Mouse (Mus musculus) neural tube, embryonic 11.5 days (tissue): ENCODE measurements at regions not wholly inside any gene's neighbourhood (a gene's known extent, or its start where the extent isn't known, plus 50 kb on each side); places are given as distances from the start of the nearest gene placed in this dataset.

Experiments
- ATAC-seq: fragments of 200-750 bp; cut with Nextera tagmentation; 2 replicates; pipeline ENCODE4 v1.8.0; 2017; ENCODE audit warnings: moderate number of reproducible peaks, mild to moderate bottlenecking, moderate TSS enrichment, moderate library complexity; ENCODE audit not compliant: insufficient read depth, low FRiP score, low TSS enrichment
- DNase-seq: peaks from one replicate; pipeline ENCODE4 v3.0.0-alpha.2; 2015; ENCODE audit warnings: low spot score
- H3K27ac ChIP-seq: fragments of 300-500 bp; sonication (generic); 2 replicates; pipeline ENCODE4 v1.5.1; 2014; ENCODE audit warnings: low read depth, mild to moderate bottlenecking, low read length
- H3K27me3 ChIP-seq: fragments of 300-500 bp; sonication (generic); 2 replicates; pipeline ENCODE4 v1.6.1; 2014; ENCODE audit warnings: mild to moderate bottlenecking, low read length, mixed read lengths; ENCODE audit not compliant: control insufficient read depth, insufficient read depth
- H3K36me3 ChIP-seq: fragments of 300-500 bp; sonication (generic); 2 replicates; pipeline ENCODE4 v1.6.1; 2014; ENCODE audit warnings: mild to moderate bottlenecking, low read length, moderate library complexity, mixed read lengths; ENCODE audit not compliant: control insufficient read depth, insufficient read depth
- H3K4me1 ChIP-seq: fragments of 300-500 bp; sonication (generic); 2 replicates; pipeline ENCODE4 v1.6.1; 2014; ENCODE audit warnings: low read length, mixed read lengths; ENCODE audit not compliant: control insufficient read depth, insufficient read depth
- H3K4me2 ChIP-seq: fragments of 300-500 bp; sonication (generic); 2 replicates; pipeline ENCODE4 v1.6.1; 2014; ENCODE audit warnings: low read depth, mild to moderate bottlenecking, moderate library complexity
- H3K4me3 ChIP-seq: fragments of 300-500 bp; sonication (generic); 2 replicates; pipeline ENCODE4 v1.5.1; 2014; ENCODE audit warnings: low read depth, low read length
- H3K9ac ChIP-seq: fragments of 300-500 bp; sonication (generic); 2 replicates; pipeline ENCODE4 v1.6.1; 2014; ENCODE audit warnings: mild to moderate bottlenecking, low read length
- H3K9me3 ChIP-seq: fragments of 300-500 bp; sonication (generic); 2 replicates; pipeline ENCODE4 v1.6.1; 2016; ENCODE audit warnings: low read length; ENCODE audit not compliant: control insufficient read depth
- WGBS: fragments of 180-500 bp; shearing (Covaris S2); extraction: QIAGEN DNeasy Blood & Tissue Kit; methylation state at CpG from one replicate; pipeline ENCODE4 v1.1.7; 2014; 5-methylcytosine and 5-hydroxymethylcytosine counted together

- Histone ChIP-seq H3K27ac (no peak overlapping the region), H3K36me3 (no peaks in the 10 kb centered on the region), H3K27me3 (no peaks in the 10 kb centered on the region), H3K4me1 (no peaks in the 10 kb centered on the region; the same call in 1 of the 2 replicates), H3K9me3 (no peaks in the 10 kb centered on the region), H3K4me3 (no peak overlapping the region), H3K4me2 (no peak overlapping the region), H3K9ac (no peak overlapping the region)
- DNase-seq, result no peak
- 72% methylated on average over 6 of the region's 6 CpGs for WGBS
- no peak for ATAC-seq
Observed at GRCm38 (mm10) chr8:128009393-128010010, 348.9 kb upstream of the Nrp1 start.

GRCm38 (mm10) chr8:128017171-128017570 is 341.2 kb upstream of the Nrp1 start:
- WGBS, result 59% methylated on average over 8 of the region's 8 CpGs
- no peak overlapping the region for H3K27ac ChIP-seq
- no peak overlapping the region for H3K9ac ChIP-seq
- no peak overlapping the region for H3K4me3 ChIP-seq
- ATAC-seq (no peak), DNase-seq (no peak)
- no peaks in the 10 kb centered on the region for H3K27me3 ChIP-seq
- H3K4me2 ChIP-seq, result no peak overlapping the region
- peaks cover 5% of the 10 kb centered on the region for H3K4me1 ChIP-seq
- H3K36me3 ChIP-seq, result no peaks in the 10 kb centered on the region
- H3K9me3 ChIP-seq, result no peaks in the 10 kb centered on the region

- H3K4me2 ChIP-seq, result no peak overlapping the region
- no peaks in the 10 kb centered on the region for H3K27me3 ChIP-seq
- WGBS, result 62% methylated on average over 2 of the region's 2 CpGs
- no peaks in the 10 kb centered on the region for H3K36me3 ChIP-seq
- no peak overlapping the region for H3K27ac ChIP-seq
- no peak overlapping the region for H3K4me3 ChIP-seq
- DNase-seq (no peak), ATAC-seq (no peak)
- no peak overlapping the region for H3K9ac ChIP-seq
- H3K9me3 ChIP-seq, result no peaks in the 10 kb centered on the region
- peaks cover 11% of the 10 kb centered on the region for H3K4me1 ChIP-seq
Observed at GRCm38 (mm10) chr8:128023661-128024060, 334.7 kb upstream of the Nrp1 start.

GRCm38 (mm10) chr8:128024774-128025222 is 333.6 kb upstream of the Nrp1 start:
- no CpG with 5 or more reads among the region's 2 CpGs for WGBS
- DNase-seq, result peak; percentile 14
- no peak overlapping the region for H3K9ac ChIP-seq

GRCm38 (mm10) chr8:128025251-128025856 is 333.1 kb upstream of the Nrp1 start:
- peaks cover 11% of the 10 kb centered on the region for H3K4me1 ChIP-seq
- no peaks in the 10 kb centered on the region for H3K27me3 ChIP-seq
- no peaks in the 10 kb centered on the region for H3K9me3 ChIP-seq
- H3K4me3 ChIP-seq, result no peak overlapping the region
- no peaks in the 10 kb centered on the region for H3K36me3 ChIP-seq
- DNase-seq, result peak; percentile 33
- H3K4me2 ChIP-seq, result no peak overlapping the region
- 60% methylated on average over 7 of the region's 7 CpGs for WGBS
- ATAC-seq, result peak; percentile 55; the same call in 1 of the 2 replicates
- peak overlapping the region; percentile 60; the same call in 1 of the 2 replicates for H3K27ac ChIP-seq
- no peak overlapping the region for H3K9ac ChIP-seq

More at GRCm38 (mm10) chr8:128024774-128025222, 333.6 kb upstream of the Nrp1 start:
- Histone ChIP-seq H3K4me3 (no peak overlapping the region), H3K9me3 (no peaks in the 10 kb centered on the region), H3K27me3 (no peaks in the 10 kb centered on the region), H3K4me1 (peaks cover 11% of the 10 kb centered on the region), H3K4me2 (no peak overlapping the region), H3K27ac (peak overlapping the region; percentile 60; the same call in 1 of the 2 replicates), H3K36me3 (no peaks in the 10 kb centered on the region)
- ATAC-seq, result peak; percentile 63; the same call in 1 of the 2 replicates

GRCm38 (mm10) chr8:128026981-128027380 is 331.4 kb upstream of the Nrp1 start:
- 83% methylated on average over 2 of the region's 2 CpGs for WGBS
- H3K4me2 ChIP-seq, result no peak overlapping the region
- H3K4me1 ChIP-seq, result peaks cover 11% of the 10 kb centered on the region
- no peaks in the 10 kb centered on the region for H3K36me3 ChIP-seq
- no peak overlapping the region for H3K27ac ChIP-seq
- H3K9ac ChIP-seq, result no peak overlapping the region
- H3K4me3 ChIP-seq, result no peak overlapping the region
- ATAC-seq (no peak), DNase-seq (no peak)
- no peaks in the 10 kb centered on the region for H3K27me3 ChIP-seq
- H3K9me3 ChIP-seq, result no peaks in the 10 kb centered on the region

GRCm38 (mm10) chr8:128030335-128031280 is 327.8 kb upstream of the Nrp1 start:
- Histone ChIP-seq H3K4me2 (no peak overlapping the region), H3K9ac (no peak overlapping the region), H3K27me3 (no peaks in the 10 kb centered on the region), H3K27ac (no peak overlapping the region), H3K4me3 (no peak overlapping the region), H3K36me3 (no peaks in the 10 kb centered on the region), H3K4me1 (no peaks in the 10 kb centered on the region), H3K9me3 (no peaks in the 10 kb centered on the region)
- DNase-seq (no peak), ATAC-seq (no peak)
- WGBS, result 74% methylated on average over 24 of the region's 24 CpGs

GRCm38 (mm10) chr8:128034127-128034526 is 324.3 kb upstream of the Nrp1 start:
- Histone ChIP-seq H3K4me3 (no peak overlapping the region), H3K27ac (no peak overlapping the region), H3K4me1 (no peaks in the 10 kb centered on the region), H3K9ac (no peak overlapping the region), H3K9me3 (no peaks in the 10 kb centered on the region), H3K36me3 (no peaks in the 10 kb centered on the region), H3K4me2 (no peak overlapping the region), H3K27me3 (no peaks in the 10 kb centered on the region)
- ATAC-seq (no peak), DNase-seq (no peak)
- WGBS, result 91% methylated on average over 6 of the region's 6 CpGs
